Comparison of ENCODE assay signal across 8 mouse cellular contexts in genomic region chr2:79086857-79087578, GRCm38 (mm10).
DNase-seq lines count a peak whose midpoint lies in the region; ATAC-seq and TF ChIP-seq lines count a peak whose summit lies in the region.

No protein-coding gene starts in this region.

- in situ Hi-C loops in CH12.LX (cut with MboI; ENCODE audit: low pct_ligation_motif_present, low pct_unique_long_range_greater_than_20kb, low sequenced_read_pairs): no loop called here

- peak; percentile 23; the same call in 1 of the 2 replicates for TF ChIP-seq EP300 in CH12.LX (IDR thresholded peaks at IDR 0.05; ENCODE audit: low read length)

- no peak overlapping the region for H3K27ac ChIP-seq in CH12.LX (ENCODE audit: insufficient read depth, low read depth)
- H3K27ac ChIP-seq in heart, embryonic 15.5 days: peak overlapping the region; percentile 38; the same call in 1 of the 2 replicates
- no peak overlapping the region for H3K27ac ChIP-seq in hindbrain, embryonic 10.5 days

- TF ChIP-seq RAD21 in CH12.LX (IDR thresholded peaks at IDR 0.05; ENCODE audit: low read depth, low read length): peak; percentile 9

- peaks cover 6% of the 10 kb centered on the region for H3K9me3 ChIP-seq in CH12.LX (replicated peaks; ENCODE audit: low read length)
- H3K9me3 ChIP-seq in heart, embryonic 15.5 days (replicated peaks): no peaks in the 10 kb centered on the region; the same call in 1 of the 2 replicates
- H3K9me3 ChIP-seq in megakaryocyte, embryonic 14.5 days: no peaks in the 10 kb centered on the region
- no peaks in the 10 kb centered on the region for H3K9me3 ChIP-seq in hindbrain, embryonic 10.5 days

- WGBS in heart, embryonic 15.5 days: 26% methylated on average over 9 of the region's 9 CpGs
- WGBS in hindbrain, embryonic 10.5 days: 87% methylated on average over 9 of the region's 9 CpGs

- TF ChIP-seq CTCF in CH12.LX (conservative IDR thresholded peaks at IDR 0.05 in 1 of 2, IDR thresholded peaks at IDR 0.05 in 1 of 2; ENCODE audit: low read depth in 2 of 2, low read length in 2 of 2): peak in 1 of 2 experiments; percentile 21; a peak in 1 of 4 replicates

- intact Hi-C loops in heart, postnatal 25 days (cut with DNase I): loop anchor here (5.0 kb wide), 1 partner anchor 180 kb away; no protein-coding TSS in a partner anchor

- peak overlapping the region; percentile 35; the same call in 1 of the 2 replicates for H3K9ac ChIP-seq in CH12.LX (ENCODE audit: insufficient read depth, low read depth)
- H3K9ac ChIP-seq in heart, embryonic 15.5 days: no peak overlapping the region

- no peak for TF ChIP-seq POLR2A in CH12.LX (IDR thresholded peaks at IDR 0.05; ENCODE audit: low read depth, low read length)

- peak overlapping the region; percentile 61 for H3K4me2 ChIP-seq in CH12.LX (ENCODE audit: insufficient read depth, low read depth, poor library complexity, severe bottlenecking)
- H3K4me2 ChIP-seq in heart, embryonic 15.5 days: peak overlapping the region; percentile 55

- DNase-seq in heart, adult 8-10 months (ENCODE audit: low spot score): peak; percentile 7
- DNase-seq in heart, postnatal 25 days (ENCODE audit: low spot score): no peak
- DNase-seq in CH12.LX (ENCODE audit: extremely low read depth): no peak
- DNase-seq in embryo, embryonic 9.5 days (ENCODE audit: extremely low spot score): no peak
- DNase-seq in hindbrain, embryonic 10.5 days (ENCODE audit: low spot score): no peak
- DNase-seq in layer of hippocampus, postnatal 25 days (ENCODE audit: extremely low spot score in 1 of 2, low spot score in 1 of 2): no peak

- no peak overlapping the region for H3K4me3 ChIP-seq in CH12.LX (replicated peaks in 1 of 3; ENCODE audit: low read depth in 2 of 3, low read length in 2 of 3, poor library complexity in 1 of 3)
- H3K4me3 ChIP-seq in heart, embryonic 15.5 days: peak overlapping the region; percentile 44
- peak overlapping the region; percentile 87 for H3K4me3 ChIP-seq in megakaryocyte, embryonic 14.5 days (replicated peaks)
- no peak overlapping the region for H3K4me3 ChIP-seq in hindbrain, embryonic 10.5 days

- dilution Hi-C loops in CH12.LX (cut with MboI; ENCODE audit: extremely low pct_ligation_motif_present, extremely low pct_unique_long_range_greater_than_20kb, low sequenced_read_pairs): no loop called here

- no peak for ATAC-seq in heart, embryonic 15.5 days (replicated peaks; ENCODE audit: insufficient number of reproducible peaks, insufficient read depth, low FRiP score, low read depth)

- H3K27me3 ChIP-seq in CH12.LX (replicated peaks): no peaks in the 10 kb centered on the region
- H3K27me3 ChIP-seq in heart, embryonic 15.5 days: no peaks in the 10 kb centered on the region
- H3K27me3 ChIP-seq in megakaryocyte, embryonic 14.5 days (replicated peaks): no peaks in the 10 kb centered on the region
- H3K27me3 ChIP-seq in hindbrain, embryonic 10.5 days (ENCODE audit: insufficient read depth, poor library complexity, severe bottlenecking): no peaks in the 10 kb centered on the region

- no peaks in the 10 kb centered on the region for H3K79me2 ChIP-seq in CH12.LX (replicated peaks; ENCODE audit: control insufficient read depth, extremely low read depth, insufficient read depth, poor library complexity, severe bottlenecking)

- peaks cover 4 to 7% of the 10 kb centered on the region in 2 experiments; a peak in 3 of 4 replicates for H3K4me1 ChIP-seq in CH12.LX (ENCODE audit: control insufficient read depth in 1 of 2, insufficient read depth in 2 of 2)
- H3K4me1 ChIP-seq in heart, embryonic 15.5 days (replicated peaks): peaks cover 5% of the 10 kb centered on the region; the same call in 1 of the 2 replicates
- H3K4me1 ChIP-seq in megakaryocyte, embryonic 14.5 days: peaks cover 15% of the 10 kb centered on the region
- H3K4me1 ChIP-seq in hindbrain, embryonic 10.5 days (replicated peaks): no peaks in the 10 kb centered on the region

- H3K36me3 ChIP-seq in CH12.LX (replicated peaks in 1 of 2; ENCODE audit: control insufficient read depth in 1 of 2, insufficient read depth in 1 of 2, low read length in 1 of 2): no peaks in the 10 kb centered on the region
- no peaks in the 10 kb centered on the region for H3K36me3 ChIP-seq in heart, embryonic 15.5 days
- no peaks in the 10 kb centered on the region for H3K36me3 ChIP-seq in megakaryocyte, embryonic 14.5 days (replicated peaks; ENCODE audit: low read length)
- no peaks in the 10 kb centered on the region for H3K36me3 ChIP-seq in hindbrain, embryonic 10.5 days

TF ChIP-seq in CH12.LX, 34 proteins besides CTCF, POLR2A, EP300 and RAD21:
- TF ChIP-seq JUN (IDR thresholded peaks at IDR 0.05; ENCODE audit: insufficient read depth, low read depth, low read length) (no peak), USF2 (conservative IDR thresholded peaks at IDR 0.05; ENCODE audit: low read depth, low read length) (no peak), ZKSCAN1 (IDR thresholded peaks at IDR 0.05; ENCODE audit: borderline replicate concordance, low read depth, low read length) (no peak), POLR2AphosphoS2 (IDR thresholded peaks at IDR 0.05; ENCODE audit: low read depth, low read length) (no peak), BHLHE40 (IDR thresholded peaks at IDR 0.05; ENCODE audit: low read depth, low read length) (no peak), SIN3A (IDR thresholded peaks at IDR 0.05; ENCODE audit: low read length) (no peak), MEF2A (IDR thresholded peaks at IDR 0.05; ENCODE audit: borderline replicate concordance, low read depth, low read length) (peak; percentile 88), MXI1 (IDR thresholded peaks at IDR 0.05; ENCODE audit: low read depth, low read length) (no peak), MYC (IDR thresholded peaks at IDR 0.05; ENCODE audit: low read depth, low read length) (no peak), JUND (conservative IDR thresholded peaks at IDR 0.05; ENCODE audit: low read depth, low read length) (no peak), UBTF (IDR thresholded peaks at IDR 0.05; ENCODE audit: low read depth, low read length) (no peak), MAX (IDR thresholded peaks at IDR 0.05; ENCODE audit: low read length) (0 out of 2 replicates have a peak, but pooled peaks have one; percentile 35), CHD2 (IDR thresholded peaks at IDR 0.05; ENCODE audit: low read length) (no peak)

Comparison
In these comparisons a context has a peak if more than half of its experiments do, and no peak if none do; other contexts are left out.
1. H3K4me3 ChIP-seq: peak in heart, embryonic 15.5 days (single experiment) and megakaryocyte, embryonic 14.5 days (single experiment); none in CH12.LX (0 of 3) and hindbrain, embryonic 10.5 days (single experiment).